Mouse (Mus musculus): ENCODE measurements around the gene Aifm1. TPM values are rescaled to one million over a fixed set of nuclear protein-coding genes. Genes with fewer than 3 reads are reported as not detected.
A peak's percentile ranks its signal among the peaks of the same experiment; 100 is the strongest.

Gene Aifm1
- total and polyA plus RNA-seq, 3 experiments, result 30.3 to 61.4 (median 32.7) TPM

- Histone ChIP-seq H3K27ac (ENCODE audit: insufficient read depth, low read depth) (peak overlapping the region; percentile 74), H3K36me3 (replicated peaks in 1 of 2; ENCODE audit: control insufficient read depth in 1 of 2, insufficient read depth in 1 of 2, low read length in 1 of 2) (peaks cover 0 to 6% of the 10 kb centered on the region in 2 experiments), H3K4me3 (replicated peaks in 1 of 3; ENCODE audit: low read depth in 2 of 3, low read length in 2 of 3, poor library complexity in 1 of 3) (peak overlapping the region; percentile 49 to 88 (median 61)), H3K79me2 (replicated peaks; ENCODE audit: control insufficient read depth, extremely low read depth, insufficient read depth, poor library complexity, severe bottlenecking) (peaks cover 15% of the 10 kb centered on the region), H3K9me3 (replicated peaks; ENCODE audit: low read length) (no peaks in the 10 kb centered on the region), H3K4me2 (ENCODE audit: insufficient read depth, low read depth, poor library complexity, severe bottlenecking) (0 out of 2 replicates have a peak overlapping the region, but pooled peaks have one; percentile 68), H3K27me3 (replicated peaks) (no peaks in the 10 kb centered on the region), H3K4me1 (ENCODE audit: control insufficient read depth in 1 of 2, insufficient read depth in 2 of 2) (peaks cover 16 to 37% of the 10 kb centered on the region in 2 experiments), H3K9ac (ENCODE audit: insufficient read depth, low read depth) (peak overlapping the region; percentile 68)
- DNase-seq (ENCODE audit: extremely low read depth), result no peak
- in situ Hi-C loops (cut with MboI; ENCODE audit: low pct_ligation_motif_present, low pct_unique_long_range_greater_than_20kb, low sequenced_read_pairs), result no loop called here
- dilution Hi-C loops (cut with MboI; ENCODE audit: extremely low pct_ligation_motif_present, extremely low pct_unique_long_range_greater_than_20kb, low sequenced_read_pairs), result no loop called here
- TF ChIP-seq ETS1 (conservative IDR thresholded peaks at IDR 0.05; ENCODE audit: low read depth, low read length) (no peak), USF2 (conservative IDR thresholded peaks at IDR 0.05; ENCODE audit: low read depth, low read length) (no peak), KAT2A (IDR thresholded peaks at IDR 0.05; ENCODE audit: insufficient replicate concordance, low read length) (no peak), RAD21 (IDR thresholded peaks at IDR 0.05; ENCODE audit: low read depth, low read length) (no peak), UBTF (IDR thresholded peaks at IDR 0.05; ENCODE audit: low read depth, low read length) (no peak), CHD2 (IDR thresholded peaks at IDR 0.05; ENCODE audit: low read length) (no peak), EP300 (IDR thresholded peaks at IDR 0.05; ENCODE audit: low read length) (no peak), MYC (IDR thresholded peaks at IDR 0.05; ENCODE audit: low read depth, low read length) (no peak), JUND (conservative IDR thresholded peaks at IDR 0.05; ENCODE audit: low read depth, low read length) (no peak), JUN (IDR thresholded peaks at IDR 0.05; ENCODE audit: insufficient read depth, low read depth, low read length) (no peak), ELF1 (IDR thresholded peaks at IDR 0.05; ENCODE audit: low read depth, low read length) (no peak), SMC3 (IDR thresholded peaks at IDR 0.05; ENCODE audit: low read depth, low read length) (no peak), MAZ (IDR thresholded peaks at IDR 0.05; ENCODE audit: low read depth, low read length) (no peak), TBP (conservative IDR thresholded peaks at IDR 0.05; ENCODE audit: low read depth, low read length) (no peak)
These were observed 60.3 kb downstream of the Aifm1 start for GRCm38 (mm10) chrX:48452931-48453673.

GRCm38 (mm10) chrX:48452231-48452890 is 61.0 kb downstream of the Aifm1 start:
- H3K36me3 ChIP-seq (replicated peaks in 1 of 2; ENCODE audit: control insufficient read depth in 1 of 2, insufficient read depth in 1 of 2, low read length in 1 of 2), result peaks cover 0 to 9% of the 10 kb centered on the region in 2 experiments
- H3K4me2 ChIP-seq (ENCODE audit: insufficient read depth, low read depth, poor library complexity, severe bottlenecking), result peak overlapping the region; percentile 68; the same call in 1 of the 2 replicates
- dilution Hi-C loops (cut with MboI; ENCODE audit: extremely low pct_ligation_motif_present, extremely low pct_unique_long_range_greater_than_20kb, low sequenced_read_pairs), result no loop called here
- H3K9ac ChIP-seq (ENCODE audit: insufficient read depth, low read depth), result peak overlapping the region; percentile 68
- H3K79me2 ChIP-seq (replicated peaks; ENCODE audit: control insufficient read depth, extremely low read depth, insufficient read depth, poor library complexity, severe bottlenecking), result peaks cover 18% of the 10 kb centered on the region
- peaks cover 16 to 37% of the 10 kb centered on the region in 2 experiments for H3K4me1 ChIP-seq (ENCODE audit: control insufficient read depth in 1 of 2, insufficient read depth in 2 of 2)
- no peaks in the 10 kb centered on the region for H3K27me3 ChIP-seq (replicated peaks)
- peak overlapping the region; percentile 74; the same call in 1 of the 2 replicates for H3K27ac ChIP-seq (ENCODE audit: insufficient read depth, low read depth)
- DNase-seq (ENCODE audit: extremely low read depth), result peak; percentile 33
- no peaks in the 10 kb centered on the region for H3K9me3 ChIP-seq (replicated peaks; ENCODE audit: low read length)
- in situ Hi-C loops (cut with MboI; ENCODE audit: low pct_ligation_motif_present, low pct_unique_long_range_greater_than_20kb, low sequenced_read_pairs), result no loop called here
- H3K4me3 ChIP-seq (replicated peaks in 1 of 3; ENCODE audit: low read depth in 2 of 3, low read length in 2 of 3, poor library complexity in 1 of 3), result peak overlapping the region; percentile 40 to 88 (median 61)
- TF ChIP-seq MAZ (IDR thresholded peaks at IDR 0.05; ENCODE audit: low read depth, low read length), result no peak
- no peak for TF ChIP-seq NELFE (IDR thresholded peaks at IDR 0.05; ENCODE audit: low read depth, low read length)
- no peak for TF ChIP-seq JUND (conservative IDR thresholded peaks at IDR 0.05; ENCODE audit: low read depth, low read length)
- no peak for TF ChIP-seq ZC3H11A (IDR thresholded peaks at IDR 0.05; ENCODE audit: low read depth, low read length)
- TF ChIP-seq CTCF (conservative IDR thresholded peaks at IDR 0.05 in 1 of 2, IDR thresholded peaks at IDR 0.05 in 1 of 2; ENCODE audit: low read depth in 2 of 2, low read length in 2 of 2), result no peak
- no peak for TF ChIP-seq MEF2A (IDR thresholded peaks at IDR 0.05; ENCODE audit: borderline replicate concordance, low read depth, low read length)
- TF ChIP-seq CHD1 (IDR thresholded peaks at IDR 0.05; ENCODE audit: low read depth, low read length), result no peak
- TF ChIP-seq ZMIZ1 (IDR thresholded peaks at IDR 0.05; ENCODE audit: low read depth, low read length), result no peak
- TF ChIP-seq MYC (IDR thresholded peaks at IDR 0.05; ENCODE audit: low read depth, low read length), result no peak
- no peak for TF ChIP-seq USF1 (IDR thresholded peaks at IDR 0.05; ENCODE audit: low read depth, low read length)
- no peak for TF ChIP-seq TBP (conservative IDR thresholded peaks at IDR 0.05; ENCODE audit: low read depth, low read length)
- TF ChIP-seq ETS1 (conservative IDR thresholded peaks at IDR 0.05; ENCODE audit: low read depth, low read length), result peak; percentile 89
- no peak for TF ChIP-seq POLR2AphosphoS2 (IDR thresholded peaks at IDR 0.05; ENCODE audit: low read depth, low read length)
- TF ChIP-seq EP300 (IDR thresholded peaks at IDR 0.05; ENCODE audit: low read length), result no peak
- no peak for TF ChIP-seq ZKSCAN1 (IDR thresholded peaks at IDR 0.05; ENCODE audit: borderline replicate concordance, low read depth, low read length)
- TF ChIP-seq CHD2 (IDR thresholded peaks at IDR 0.05; ENCODE audit: low read length), result no peak
- peak; percentile 24; the same call in 1 of the 2 replicates for TF ChIP-seq BHLHE40 (IDR thresholded peaks at IDR 0.05; ENCODE audit: low read depth, low read length)
- TF ChIP-seq IRF4 (IDR thresholded peaks at IDR 0.05; ENCODE audit: low read depth, low read length), result peak; percentile 23; the same call in 1 of the 2 replicates
- peak; percentile 93 for TF ChIP-seq SIN3A (IDR thresholded peaks at IDR 0.05; ENCODE audit: low read length)
- no peak for TF ChIP-seq RAD21 (IDR thresholded peaks at IDR 0.05; ENCODE audit: low read depth, low read length)
- TF ChIP-seq JUN (IDR thresholded peaks at IDR 0.05; ENCODE audit: insufficient read depth, low read depth, low read length), result peak; percentile 42; the same call in 1 of the 2 replicates
- peak; percentile 28; the same call in 1 of the 2 replicates for TF ChIP-seq HCFC1 (IDR thresholded peaks at IDR 0.05; ENCODE audit: low read depth, low read length)
- TF ChIP-seq POLR2A (IDR thresholded peaks at IDR 0.05; ENCODE audit: low read depth, low read length), result no peak
